Mouse (Mus musculus): ENCODE results near the gene Kif18b. TPM values are rescaled to one million over a fixed set of nuclear protein-coding genes. Genes with fewer than 3 reads are reported as not detected.

The Kif18b gene
- polyA plus RNA-seq, 2 experiments: 7.2 to 24.5 TPM

GRCm38 (mm10) chr11:102893015-102893651 lies 31.8 kb downstream of the Kif18b start:
- Histone ChIP-seq H3K4me2 (replicated peaks; ENCODE audit: low read depth, low read length, severe bottlenecking) (peak overlapping the region; percentile 77), H3K9ac (ENCODE audit: low read depth, low read length, severe bottlenecking) (peak overlapping the region; percentile 60), H3K4me1 (ENCODE audit: control insufficient read depth, insufficient read depth, low read length) (no peaks in the 10 kb centered on the region), H3K27ac (replicated peaks; ENCODE audit: low read depth, low read length) (no peak overlapping the region), H3K4me3 (replicated peaks; ENCODE audit: low read length) (peak overlapping the region; percentile 45), H3K9me3 (ENCODE audit: control insufficient read depth, low read length) (no peaks in the 10 kb centered on the region), H3K27me3 (ENCODE audit: control insufficient read depth, insufficient read depth, low read length) (peaks cover 4% of the 10 kb centered on the region; the same call in 1 of the 2 replicates), H3K36me3 (ENCODE audit: control insufficient read depth, insufficient read depth, low read length) (no peaks in the 10 kb centered on the region)
- ATAC-seq (ENCODE audit: low FRiP score, low read depth): peak; percentile 89
- peak; percentile 83 for DNase-seq (ENCODE audit: low spot score)
- WGBS: 2% methylated on average over 40 of the region's 43 CpGs
- no peak for TF ChIP-seq POLR2A (IDR thresholded peaks at IDR 0.05; ENCODE audit: borderline replicate concordance, extremely low read depth, insufficient read depth, insufficient read length)

DNA sequence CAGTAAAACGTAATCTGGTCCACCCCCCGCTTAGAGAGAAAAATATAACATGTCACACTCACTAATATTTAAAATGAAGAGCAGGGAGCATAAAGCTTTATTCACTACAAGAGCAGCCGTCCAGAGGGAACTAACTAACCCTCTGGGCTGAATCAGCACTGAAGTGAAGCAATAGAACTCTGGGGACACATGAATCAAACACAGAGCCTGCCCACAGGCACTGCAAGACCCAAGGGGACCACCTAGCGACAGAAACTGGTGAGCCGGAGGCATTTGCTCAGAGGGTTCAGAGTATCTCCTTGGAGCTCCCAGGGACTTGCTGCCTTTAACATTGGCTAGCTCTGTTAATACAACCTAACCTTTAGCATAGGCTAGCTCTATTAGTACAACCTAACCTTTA lies 34.8 kb downstream of the Kif18b start:
- no peaks in the 10 kb centered on the region for H3K36me3 ChIP-seq (ENCODE audit: control insufficient read depth, insufficient read depth, low read length)
- no peak overlapping the region for H3K9ac ChIP-seq (ENCODE audit: low read depth, low read length, severe bottlenecking)
- WGBS: 63% methylated on average over 5 of the region's 5 CpGs
- no peaks in the 10 kb centered on the region for H3K4me1 ChIP-seq (ENCODE audit: control insufficient read depth, insufficient read depth, low read length)
- no peak overlapping the region for H3K4me2 ChIP-seq (replicated peaks; ENCODE audit: low read depth, low read length, severe bottlenecking)
- H3K27me3 ChIP-seq (ENCODE audit: control insufficient read depth, insufficient read depth, low read length): peaks cover 4% of the 10 kb centered on the region; the same call in 1 of the 2 replicates
- no peak overlapping the region for H3K27ac ChIP-seq (replicated peaks; ENCODE audit: low read depth, low read length)
- DNase-seq (ENCODE audit: low spot score): no peak
- H3K4me3 ChIP-seq (replicated peaks; ENCODE audit: low read length): no peak overlapping the region
- no peak for ATAC-seq (ENCODE audit: low FRiP score, low read depth)
- TF ChIP-seq POLR2A (IDR thresholded peaks at IDR 0.05; ENCODE audit: borderline replicate concordance, extremely low read depth, insufficient read depth, insufficient read length): no peak
- no peaks in the 10 kb centered on the region for H3K9me3 ChIP-seq (ENCODE audit: control insufficient read depth, low read length)

DNA sequence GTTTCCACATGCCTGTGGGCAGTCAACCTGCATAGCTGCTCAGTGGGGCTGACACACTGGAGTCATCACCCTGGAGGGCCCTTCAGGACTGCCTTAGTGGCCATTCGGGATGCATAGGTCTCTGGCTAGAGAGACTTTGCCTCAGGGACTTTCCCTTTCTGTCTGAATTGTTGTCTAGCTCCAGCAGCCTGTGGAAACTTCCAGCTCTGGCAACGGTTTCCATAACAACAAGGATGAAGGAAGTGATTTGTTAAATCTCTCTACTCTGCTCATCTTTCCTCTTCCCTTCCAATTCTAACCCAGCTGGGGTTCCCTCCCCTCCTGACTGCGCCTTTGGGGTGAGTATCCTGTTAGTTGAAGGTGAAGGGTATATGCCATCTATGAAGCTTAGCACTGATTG lies 36.8 kb downstream of the Kif18b start:
- Histone ChIP-seq H3K4me3 (replicated peaks; ENCODE audit: low read length) (no peak overlapping the region), H3K36me3 (ENCODE audit: control insufficient read depth, insufficient read depth, low read length) (no peaks in the 10 kb centered on the region), H3K27me3 (ENCODE audit: control insufficient read depth, insufficient read depth, low read length) (no peaks in the 10 kb centered on the region), H3K27ac (replicated peaks; ENCODE audit: low read depth, low read length) (no peak overlapping the region), H3K4me2 (replicated peaks; ENCODE audit: low read depth, low read length, severe bottlenecking) (no peak overlapping the region), H3K4me1 (ENCODE audit: control insufficient read depth, insufficient read depth, low read length) (no peaks in the 10 kb centered on the region), H3K9me3 (ENCODE audit: control insufficient read depth, low read length) (no peaks in the 10 kb centered on the region), H3K9ac (ENCODE audit: low read depth, low read length, severe bottlenecking) (no peak overlapping the region)
- 61% methylated on average over 3 of the region's 3 CpGs for WGBS
- DNase-seq (ENCODE audit: low spot score) (no peak), ATAC-seq (ENCODE audit: low FRiP score, low read depth) (no peak)
- TF ChIP-seq POLR2A (IDR thresholded peaks at IDR 0.05; ENCODE audit: borderline replicate concordance, extremely low read depth, insufficient read depth, insufficient read length): no peak

- Histone ChIP-seq H3K27ac (replicated peaks; ENCODE audit: low read depth, low read length) (no peak overlapping the region), H3K36me3 (ENCODE audit: control insufficient read depth, insufficient read depth, low read length) (no peaks in the 10 kb centered on the region), H3K9ac (ENCODE audit: low read depth, low read length, severe bottlenecking) (no peak overlapping the region), H3K27me3 (ENCODE audit: control insufficient read depth, insufficient read depth, low read length) (no peaks in the 10 kb centered on the region), H3K4me2 (replicated peaks; ENCODE audit: low read depth, low read length, severe bottlenecking) (no peak overlapping the region), H3K4me3 (replicated peaks; ENCODE audit: low read length) (no peak overlapping the region), H3K4me1 (ENCODE audit: control insufficient read depth, insufficient read depth, low read length) (no peaks in the 10 kb centered on the region), H3K9me3 (ENCODE audit: control insufficient read depth, low read length) (no peaks in the 10 kb centered on the region)
- DNase-seq (ENCODE audit: low spot score) (no peak), ATAC-seq (ENCODE audit: low FRiP score, low read depth) (no peak)
- TF ChIP-seq POLR2A (IDR thresholded peaks at IDR 0.05; ENCODE audit: borderline replicate concordance, extremely low read depth, insufficient read depth, insufficient read length): no peak
- WGBS: 81% methylated on average over 5 of the region's 5 CpGs
Measured at GRCm38 (mm10) chr11:102887433-102887832, 37.5 kb downstream of the Kif18b start.

DNA sequence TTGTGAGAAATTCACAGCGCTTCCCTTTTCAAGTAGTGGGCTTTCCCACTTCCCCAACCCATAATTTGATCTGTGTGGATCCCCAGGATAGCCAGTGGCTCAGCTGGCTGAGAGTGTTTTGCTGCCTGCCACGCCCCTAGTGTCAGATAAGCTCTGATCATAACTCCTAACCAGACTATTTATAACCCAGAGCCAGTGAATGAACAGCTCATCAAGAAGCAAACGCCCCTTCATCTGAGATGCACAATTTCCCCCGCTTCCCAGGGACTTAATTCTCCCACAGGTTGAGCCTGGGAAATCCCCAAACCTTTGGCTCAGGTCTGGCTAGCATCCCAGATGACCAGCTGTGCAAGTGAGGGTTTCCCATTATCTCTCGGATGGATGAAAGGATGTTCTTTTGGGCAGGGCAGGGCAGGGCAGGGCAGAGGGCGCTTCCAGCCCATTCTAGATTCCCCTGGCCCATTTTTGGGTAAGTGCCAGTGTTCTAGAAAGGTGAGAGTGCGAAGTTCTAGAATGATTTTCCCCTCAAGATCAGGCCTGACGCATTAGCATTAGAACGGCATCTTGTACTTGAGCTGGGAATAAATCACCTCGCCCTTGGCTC lies 40.2 kb downstream of the Kif18b start, which contains the start of gene Fam187a:
Gene Fam187a, plus strand, starts transcription at position 554 of the 604 bp plus-strand sequence.
- Histone ChIP-seq H3K4me1 (ENCODE audit: control insufficient read depth, insufficient read depth, low read length) (peaks cover 5% of the 10 kb centered on the region; the same call in 1 of the 2 replicates), H3K4me3 (replicated peaks; ENCODE audit: low read length) (no peak within 1 kb of the TSS), H3K4me2 (replicated peaks; ENCODE audit: low read depth, low read length, severe bottlenecking) (no peak within 1 kb of the TSS), H3K9ac (ENCODE audit: low read depth, low read length, severe bottlenecking) (no peak within 1 kb of the TSS), H3K9me3 (ENCODE audit: control insufficient read depth, low read length) (no peaks in the 10 kb centered on the region), H3K36me3 (ENCODE audit: control insufficient read depth, insufficient read depth, low read length) (no peaks in the 10 kb centered on the region), H3K27ac (replicated peaks; ENCODE audit: low read depth, low read length) (no peak within 1 kb of the TSS), H3K27me3 (ENCODE audit: control insufficient read depth, insufficient read depth, low read length) (no peaks in the 10 kb centered on the region)
- 59% methylated on average over 10 of the region's 10 CpGs for WGBS
- ATAC-seq (ENCODE audit: low FRiP score, low read depth): no peak
- DNase-seq (ENCODE audit: low spot score): no peak
- no peak for TF ChIP-seq POLR2A (IDR thresholded peaks at IDR 0.05; ENCODE audit: borderline replicate concordance, extremely low read depth, insufficient read depth, insufficient read length)
